ENCODE assay signal across 8 mouse cellular contexts in genomic region chr16:20213591-20214226, GRCm38 (mm10). TPM values are rescaled to one million over a fixed set of nuclear protein-coding genes. Genes with fewer than 3 reads are reported as not detected.
DNase-seq lines count a peak whose midpoint lies in the region; ATAC-seq and TF ChIP-seq lines count a peak whose summit lies in the region.

No protein-coding gene starts in this region.

- no peaks in the 10 kb centered on the region for H3K27me3 ChIP-seq in midbrain, embryonic 16.5 days (ENCODE audit: control insufficient read depth, insufficient read depth, low read depth, low read length)
- no peaks in the 10 kb centered on the region for H3K27me3 ChIP-seq in midbrain, embryonic 11.5 days (ENCODE audit: control insufficient read depth, insufficient read depth, low read length)
- no peaks in the 10 kb centered on the region for H3K27me3 ChIP-seq in embryonic facial prominence, embryonic 14.5 days (replicated peaks; ENCODE audit: control insufficient read depth, insufficient read depth, low read length)
- H3K27me3 ChIP-seq in kidney, postnatal 0 days (ENCODE audit: insufficient read depth, low read length) = no peaks in the 10 kb centered on the region

- peak; percentile 79 for TF ChIP-seq CTCF in kidney, postnatal 0 days (IDR thresholded peaks at IDR 0.05; ENCODE audit: low read depth)

- no peak overlapping the region for H3K9ac ChIP-seq in midbrain, embryonic 16.5 days (ENCODE audit: low read depth, low read length)
- no peak overlapping the region for H3K9ac ChIP-seq in midbrain, embryonic 11.5 days (ENCODE audit: low read length)
- no peak overlapping the region for H3K9ac ChIP-seq in embryonic facial prominence, embryonic 14.5 days (ENCODE audit: low read depth, low read length)
- H3K9ac ChIP-seq in kidney, postnatal 0 days (ENCODE audit: low read depth, low read length) = no peak overlapping the region

- H3K4me3 ChIP-seq in midbrain, embryonic 16.5 days (ENCODE audit: low read depth, low read length) = no peak overlapping the region
- H3K4me3 ChIP-seq in midbrain, embryonic 11.5 days (ENCODE audit: low read depth, low read length) = no peak overlapping the region
- no peak overlapping the region for H3K4me3 ChIP-seq in embryonic facial prominence, embryonic 14.5 days (ENCODE audit: low read depth, low read length)
- H3K4me3 ChIP-seq in kidney, postnatal 0 days (replicated peaks; ENCODE audit: low read depth, low read length) = no peak overlapping the region

- WGBS in midbrain, embryonic 16.5 days = 89% methylated on average over 3 of the region's 3 CpGs
- WGBS in midbrain, embryonic 11.5 days = 90% methylated on average over 3 of the region's 3 CpGs
- 86% methylated on average over 3 of the region's 3 CpGs for WGBS in embryonic facial prominence, embryonic 14.5 days
- WGBS in kidney, postnatal 0 days = 84% methylated on average over 3 of the region's 3 CpGs

- H3K27ac ChIP-seq in midbrain, embryonic 16.5 days (ENCODE audit: low read length) = no peak overlapping the region
- H3K27ac ChIP-seq in midbrain, embryonic 11.5 days (ENCODE audit: low read depth, low read length) = no peak overlapping the region
- no peak overlapping the region for H3K27ac ChIP-seq in embryonic facial prominence, embryonic 14.5 days (replicated peaks; ENCODE audit: low read depth, low read length)
- H3K27ac ChIP-seq in kidney, postnatal 0 days = no peak overlapping the region

- H3K4me2 ChIP-seq in midbrain, embryonic 16.5 days (ENCODE audit: low read length) = no peak overlapping the region
- H3K4me2 ChIP-seq in midbrain, embryonic 11.5 days = no peak overlapping the region
- H3K4me2 ChIP-seq in embryonic facial prominence, embryonic 14.5 days (ENCODE audit: low read depth, low read length) = no peak overlapping the region
- no peak overlapping the region for H3K4me2 ChIP-seq in kidney, postnatal 0 days (ENCODE audit: low read length)

- peak; percentile 42 to 84 for DNase-seq in adrenal gland, adult (ENCODE audit: inconsistent age in 2 of 2, low spot score in 1 of 2)
- DNase-seq in adrenal gland, adult 8-10 months = no peak
- no peak for DNase-seq in midbrain, embryonic 11.5 days (ENCODE audit: low spot score, missing footprints)
- DNase-seq in brain, adult 2 months (ENCODE audit: low read depth, low spot score) = peak; percentile 84
- DNase-seq in embryonic facial prominence, embryonic 14.5 days (ENCODE audit: low spot score) = peak; percentile 60
- DNase-seq in kidney, postnatal 0 days (ENCODE audit: low spot score) = peak; percentile 70
- peak; percentile 58 for DNase-seq in mesoderm, embryonic 11.5 days (ENCODE audit: low read depth, low spot score)

- H3K36me3 ChIP-seq in midbrain, embryonic 16.5 days (ENCODE audit: control insufficient read depth, insufficient read depth, low read length) = peaks cover 51% of the 10 kb centered on the region
- H3K36me3 ChIP-seq in midbrain, embryonic 11.5 days (ENCODE audit: control insufficient read depth, insufficient read depth, low read length) = peaks cover 29% of the 10 kb centered on the region
- H3K36me3 ChIP-seq in embryonic facial prominence, embryonic 14.5 days (ENCODE audit: control insufficient read depth, insufficient read depth, low read length) = peaks cover 96% of the 10 kb centered on the region
- H3K36me3 ChIP-seq in kidney, postnatal 0 days (ENCODE audit: insufficient read depth, low read length) = peaks cover 77% of the 10 kb centered on the region

- ATAC-seq in midbrain, embryonic 16.5 days = 0 out of 2 replicates have a peak, but pooled peaks have one; percentile 28
- ATAC-seq in midbrain, embryonic 11.5 days (ENCODE audit: low FRiP score) = no peak; the same call in 1 of the 2 replicates
- no peak for ATAC-seq in embryonic facial prominence, embryonic 14.5 days (ENCODE audit: low read depth)
- no peak for ATAC-seq in kidney, postnatal 0 days (replicated peaks; ENCODE audit: low FRiP score, low read depth)

- no peaks in the 10 kb centered on the region for H3K9me3 ChIP-seq in midbrain, embryonic 16.5 days (replicated peaks; ENCODE audit: control insufficient read depth, low read length, poor library complexity, severe bottlenecking)
- no peaks in the 10 kb centered on the region for H3K9me3 ChIP-seq in midbrain, embryonic 11.5 days (ENCODE audit: control insufficient read depth, low read length)
- no peaks in the 10 kb centered on the region for H3K9me3 ChIP-seq in embryonic facial prominence, embryonic 14.5 days (ENCODE audit: control insufficient read depth, low read length)
- no peaks in the 10 kb centered on the region for H3K9me3 ChIP-seq in kidney, postnatal 0 days (replicated peaks; ENCODE audit: low read length)

- no peaks in the 10 kb centered on the region for H3K4me1 ChIP-seq in midbrain, embryonic 16.5 days (ENCODE audit: control insufficient read depth, insufficient read depth, low read length)
- no peaks in the 10 kb centered on the region for H3K4me1 ChIP-seq in midbrain, embryonic 11.5 days (ENCODE audit: control insufficient read depth, insufficient read depth, low read length)
- H3K4me1 ChIP-seq in embryonic facial prominence, embryonic 14.5 days (ENCODE audit: control insufficient read depth, insufficient read depth, low read length) = no peaks in the 10 kb centered on the region
- no peaks in the 10 kb centered on the region for H3K4me1 ChIP-seq in kidney, postnatal 0 days (replicated peaks; ENCODE audit: insufficient read depth, low read length)

RNA-seq across cellular contexts. Expression of gene Map6d1, which starts 27.4 kb away (rescaled TPM):
- total RNA-seq in adrenal gland, adult 8-10 months (2022) = 10 to 100 TPM in 2 of 4 experiments, under 1 TPM in 2; 0.37 to 20.2 (median 6.4) TPM
- polyA plus RNA-seq in midbrain, embryonic 16.5 days (2015; fragmentation: Nextera tagmentation; extraction: Ambion mirVana) = 5.4 and 6.3 TPM in 2 replicates
- polyA plus RNA-seq in midbrain, embryonic 11.5 days (2014; fragmentation: Nextera tagmentation; extraction: Ambion mirVana) = 1.4 and 2.1 TPM in 2 replicates
- 0.98 and 1.1 TPM in 2 replicates for polyA plus RNA-seq in embryonic facial prominence, embryonic 14.5 days (2014; fragmentation: Nextera tagmentation; extraction: Ambion mirVana)
- polyA plus RNA-seq in kidney, postnatal 0 days (2015; fragmentation: Nextera tagmentation; extraction: Ambion mirVana) = 0.36 and 0.37 TPM in 2 replicates

Comparison
In these comparisons a context has a peak if more than half of its experiments do, and no peak if none do; other contexts are left out.
1. DNase-seq: peak in adrenal gland, adult (2 of 2), brain, adult 2 months (single experiment), embryonic facial prominence, embryonic 14.5 days (single experiment), kidney, postnatal 0 days (single experiment) and mesoderm, embryonic 11.5 days (single experiment); none in adrenal gland, adult 8-10 months (single experiment) and midbrain, embryonic 11.5 days (single experiment).